Mouse (Mus musculus) liver, embryonic 16.5 days (tissue): Measurements from ENCODE around the gene Hist1h1c. TPM values are rescaled to one million over a fixed set of nuclear protein-coding genes. Genes with fewer than 3 reads are reported as not detected.
A peak's percentile ranks its signal among the peaks of the same experiment; 100 is the strongest.

Source experiments
- ATAC-seq: fragments of 200-750 bp; cut with Nextera tagmentation; 2 replicates; pipeline ENCODE4 v1.8.0; 2017; ENCODE audit warnings: low read depth, mild to moderate bottlenecking, moderate number of reproducible peaks, moderate library complexity
- H3K27ac ChIP-seq: fragments of 300-500 bp; sonication (generic); 2 replicates; pipeline ENCODE4 v1.5.1; 2014; ENCODE audit warnings: mild to moderate bottlenecking, low read length
- H3K27me3 ChIP-seq: fragments of 300-500 bp; sonication (generic); 2 replicates; pipeline ENCODE4 v1.6.1; 2014; ENCODE audit warnings: low read depth, low read length, mixed read lengths; ENCODE audit not compliant: control insufficient read depth, insufficient read depth
- H3K36me3 ChIP-seq: fragments of 300-500 bp; sonication (generic); 2 replicates; pipeline ENCODE4 v1.6.1; 2014; ENCODE audit warnings: mild to moderate bottlenecking; ENCODE audit not compliant: control insufficient read depth, insufficient read depth
- H3K4me1 ChIP-seq: fragments of 300-500 bp; sonication (generic); 2 replicates; pipeline ENCODE4 v1.6.1; 2014; ENCODE audit warnings: low read depth, low read length, mixed read lengths; ENCODE audit not compliant: control insufficient read depth
- H3K4me2 ChIP-seq: fragments of 300-500 bp; sonication (generic); 2 replicates; pipeline ENCODE4 v1.6.1; 2014; ENCODE audit warnings: low read depth, low read length, mixed read lengths
- H3K4me3 ChIP-seq: fragments of 300-500 bp; sonication (generic); 2 replicates; pipeline ENCODE4 v1.5.1; 2014; ENCODE audit warnings: low read depth, mild to moderate bottlenecking, low read length
- H3K9ac ChIP-seq: fragments of 300-500 bp; sonication (generic); 2 replicates; pipeline ENCODE4 v1.6.1; 2014; ENCODE audit warnings: low read depth, low read length
- H3K9me3 ChIP-seq: fragments of 300-500 bp; sonication (generic); replicated peaks from 2 replicates; pipeline ENCODE4 v1.6.1; 2016; ENCODE audit warnings: low read length; ENCODE audit not compliant: control insufficient read depth
- WGBS: fragments of 180-500 bp; shearing (Covaris S2); extraction: QIAGEN DNeasy Blood & Tissue Kit; methylation state at CpG from one replicate; pipeline ENCODE4 v1.1.7; 2014; ENCODE audit not compliant: insufficient replicate concordance; 5-methylcytosine and 5-hydroxymethylcytosine counted together
- polyA plus RNA-seq: library from polyadenylated mRNA; unstranded; fragments of >200 nt; fragmentation: Nextera tagmentation; extraction: Ambion mirVana; gene quantifications from 2 replicates; pipeline ENCODE4 v1.2.1, GENCODE M21; 2015

Gene Hist1h1c
- polyA plus RNA-seq, 1 experiment from 2014 or later, result 99.6 TPM

- peak overlapping the region; percentile 63 for H3K4me3 ChIP-seq
- peak overlapping the region; percentile 99 for H3K27ac ChIP-seq
- peak overlapping the region; percentile 87 for H3K9ac ChIP-seq
- peaks cover 21% of the 10 kb centered on the region for H3K4me1 ChIP-seq
- no peaks in the 10 kb centered on the region for H3K9me3 ChIP-seq
- 0% methylated on average over 14 of the region's 14 CpGs for WGBS
- no peaks in the 10 kb centered on the region for H3K27me3 ChIP-seq
- no peaks in the 10 kb centered on the region for H3K36me3 ChIP-seq
- no peak for ATAC-seq
- H3K4me2 ChIP-seq, result peak overlapping the region; percentile 82
Observed at GRCm38 (mm10) chr13:23739922-23740252, 1.3 kb downstream of the Hist1h1c start.

GRCm38 (mm10) chr13:23740256-23740840 lies 1.7 kb downstream of the Hist1h1c start:
- Histone ChIP-seq H3K27me3 (no peaks in the 10 kb centered on the region), H3K27ac (peak overlapping the region; percentile 99), H3K4me1 (peaks cover 21% of the 10 kb centered on the region), H3K4me2 (peak overlapping the region; percentile 82), H3K9ac (peak overlapping the region; percentile 87), H3K9me3 (no peaks in the 10 kb centered on the region), H3K36me3 (no peaks in the 10 kb centered on the region), H3K4me3 (peak overlapping the region; percentile 63)
- 22% methylated on average over 13 of the region's 13 CpGs for WGBS
- ATAC-seq, result no peak

- Histone ChIP-seq H3K9me3 (no peaks in the 10 kb centered on the region), H3K4me1 (peaks cover 21% of the 10 kb centered on the region), H3K27ac (peak overlapping the region; percentile 99), H3K36me3 (no peaks in the 10 kb centered on the region), H3K27me3 (no peaks in the 10 kb centered on the region), H3K4me2 (peak overlapping the region; percentile 82), H3K4me3 (peak overlapping the region; percentile 63), H3K9ac (peak overlapping the region; percentile 87)
- ATAC-seq, result no peak
- WGBS, result 27% methylated on average over 5 of the region's 5 CpGs
Observed at GRCm38 (mm10) chr13:23740910-23741309, 2.3 kb downstream of the Hist1h1c start.

GRCm38 (mm10) chr13:23742007-23742406 lies 3.4 kb downstream of the Hist1h1c start:
- no peaks in the 10 kb centered on the region for H3K27me3 ChIP-seq
- no peaks in the 10 kb centered on the region for H3K36me3 ChIP-seq
- ATAC-seq, result no peak
- H3K9ac ChIP-seq, result peak overlapping the region; percentile 61
- peak overlapping the region; percentile 86 for H3K27ac ChIP-seq
- no peaks in the 10 kb centered on the region for H3K9me3 ChIP-seq
- peaks cover 21% of the 10 kb centered on the region for H3K4me1 ChIP-seq
- peak overlapping the region; percentile 54 for H3K4me2 ChIP-seq
- peak overlapping the region; percentile 36 for H3K4me3 ChIP-seq

- H3K9ac ChIP-seq, result peak overlapping the region; percentile 38
Observed at GRCm38 (mm10) chr13:23743215-23743614, 4.6 kb downstream of the Hist1h1c start.

GRCm38 (mm10) chr13:23743963-23744362 lies 5.4 kb downstream of the Hist1h1c start:
- Histone ChIP-seq H3K4me2 (peak overlapping the region; percentile 76), H3K4me3 (peak overlapping the region; percentile 66), H3K4me1 (peaks cover 32% of the 10 kb centered on the region), H3K27me3 (no peaks in the 10 kb centered on the region), H3K27ac (peak overlapping the region; percentile 100), H3K9me3 (no peaks in the 10 kb centered on the region), H3K9ac (peak overlapping the region; percentile 71), H3K36me3 (no peaks in the 10 kb centered on the region)
- WGBS, result 60% methylated on average over 4 of the region's 4 CpGs
- no peak for ATAC-seq

More at GRCm38 (mm10) chr13:23743215-23743614, 4.6 kb downstream of the Hist1h1c start:
- Histone ChIP-seq H3K4me3 (peak overlapping the region; percentile 46), H3K27ac (peak overlapping the region; percentile 88), H3K36me3 (no peaks in the 10 kb centered on the region), H3K9me3 (no peaks in the 10 kb centered on the region), H3K4me1 (peaks cover 28% of the 10 kb centered on the region), H3K4me2 (peak overlapping the region; percentile 53), H3K27me3 (no peaks in the 10 kb centered on the region)
- 81% methylated on average over 5 of the region's 5 CpGs for WGBS
- no peak for ATAC-seq

- peak overlapping the region; percentile 76 for H3K4me2 ChIP-seq
- no peak; the same call in 1 of the 2 replicates for ATAC-seq
- peak overlapping the region; percentile 100 for H3K27ac ChIP-seq
- H3K36me3 ChIP-seq, result no peaks in the 10 kb centered on the region
- H3K4me1 ChIP-seq, result peaks cover 33% of the 10 kb centered on the region
- peak overlapping the region; percentile 66 for H3K4me3 ChIP-seq
- WGBS, result 2% methylated on average over 13 of the region's 36 CpGs
- H3K9me3 ChIP-seq, result no peaks in the 10 kb centered on the region
- peak overlapping the region; percentile 86 for H3K9ac ChIP-seq
- H3K27me3 ChIP-seq, result no peaks in the 10 kb centered on the region
Observed at GRCm38 (mm10) chr13:23744421-23745380, 6.1 kb downstream of the Hist1h1c start.

- WGBS, result 1% methylated on average over 23 of the region's 28 CpGs
- peak within 1 kb of the TSS; percentile 76 for H3K4me2 ChIP-seq
- peak; percentile 56 for ATAC-seq
- no peaks in the 10 kb centered on the region for H3K9me3 ChIP-seq
- H3K27me3 ChIP-seq, result no peaks in the 10 kb centered on the region
- H3K36me3 ChIP-seq, result no peaks in the 10 kb centered on the region
- peaks cover 36% of the 10 kb centered on the region for H3K4me1 ChIP-seq
- H3K4me3 ChIP-seq, result peak within 1 kb of the TSS; percentile 66
- H3K9ac ChIP-seq, result peak within 1 kb of the TSS; percentile 86
- peak within 1 kb of the TSS; percentile 100 for H3K27ac ChIP-seq
Observed at GRCm38 (mm10) chr13:23745381-23746161, 7.0 kb downstream of the Hist1h1c start, which contains the start of gene Hist1h3c. Gene Hist1h3c (minus strand): TSS chr13:23745602.
